Mouse (Mus musculus) heart, embryonic 11.5 days (tissue): Measurements from ENCODE around the gene Mical2. TPM values are rescaled to one million over a fixed set of nuclear protein-coding genes. Genes with fewer than 3 reads are reported as not detected.

ENCODE experiments used
- ATAC-seq: fragments of 200-750 bp; cut with Nextera tagmentation; replicated peaks from 2 replicates; pipeline ENCODE4 v1.8.0; 2017; ENCODE audit warnings: moderate library complexity; ENCODE audit not compliant: insufficient number of reproducible peaks, low FRiP score, low TSS enrichment
- H3K27ac ChIP-seq: fragments of 300-500 bp; sonication (generic); 2 replicates; pipeline ENCODE4 v1.5.1; 2014; ENCODE audit warnings: mild to moderate bottlenecking, low read depth, low read length
- H3K27me3 ChIP-seq: fragments of 300-500 bp; sonication (generic); 2 replicates; pipeline ENCODE4 v1.6.1; 2014; ENCODE audit warnings: mild to moderate bottlenecking, low read length, mixed read lengths; ENCODE audit not compliant: control insufficient read depth, insufficient read depth
- H3K36me3 ChIP-seq: fragments of 300-500 bp; sonication (generic); 2 replicates; pipeline ENCODE4 v1.6.1; 2014; ENCODE audit warnings: mild to moderate bottlenecking, low read length, moderate library complexity, mixed read lengths; ENCODE audit not compliant: control insufficient read depth, insufficient read depth
- H3K4me1 ChIP-seq: fragments of 300-500 bp; sonication (generic); 2 replicates; pipeline ENCODE4 v1.6.1; 2014; ENCODE audit warnings: low read length; ENCODE audit not compliant: control insufficient read depth, insufficient read depth
- H3K4me2 ChIP-seq: fragments of 300-500 bp; sonication (generic); 2 replicates; pipeline ENCODE4 v1.6.1; 2014; ENCODE audit warnings: mild to moderate bottlenecking, moderate library complexity
- H3K4me3 ChIP-seq: fragments of 300-500 bp; sonication (generic); 2 replicates; pipeline ENCODE4 v1.5.1; 2014; ENCODE audit warnings: low read depth, low read length
- H3K9ac ChIP-seq: fragments of 300-500 bp; sonication (generic); 2 replicates; pipeline ENCODE4 v1.6.1; 2014; ENCODE audit warnings: mild to moderate bottlenecking, low read depth, low read length, moderate library complexity
- H3K9me3 ChIP-seq: fragments of 300-500 bp; sonication (generic); replicated peaks from 2 replicates; pipeline ENCODE4 v1.6.1; 2016; ENCODE audit warnings: low read length; ENCODE audit not compliant: control insufficient read depth
- WGBS: fragments of 180-500 bp; shearing (Covaris S2); extraction: QIAGEN DNeasy Blood & Tissue Kit; methylation state at CpG from one replicate; pipeline ENCODE4 v1.1.7; 2014; ENCODE audit not compliant: insufficient replicate concordance; 5-methylcytosine and 5-hydroxymethylcytosine counted together
- polyA plus RNA-seq: library from polyadenylated mRNA; unstranded; fragments of >200 nt; fragmentation: Nextera tagmentation; extraction: Ambion mirVana; gene quantifications from 2 replicates; pipeline ENCODE4 v1.2.1, GENCODE M21; 2014

Mical2 gene
- polyA plus RNA-seq, 1 experiment from 2014 or later: 117 TPM

GRCm38 (mm10) chr7:112298871-112299422 lies 73.3 kb downstream of the Mical2 start:
- peak overlapping the region; percentile 53 for H3K9ac ChIP-seq
- WGBS: 43% methylated on average over 3 of the region's 3 CpGs

GRCm38 (mm10) chr7:112299521-112300096 lies 74.0 kb downstream of the Mical2 start:
- H3K9ac ChIP-seq: peak overlapping the region; percentile 53; the same call in 1 of the 2 replicates
- H3K4me3 ChIP-seq: no peak overlapping the region
- 42% methylated on average over 10 of the region's 10 CpGs for WGBS
- H3K27me3 ChIP-seq: no peaks in the 10 kb centered on the region
- peak; percentile 40 for ATAC-seq
- H3K9me3 ChIP-seq: no peaks in the 10 kb centered on the region
- H3K4me1 ChIP-seq: peaks cover 48% of the 10 kb centered on the region
- no peak overlapping the region for H3K4me2 ChIP-seq
- peaks cover 10% of the 10 kb centered on the region for H3K36me3 ChIP-seq
- peak overlapping the region; percentile 96 for H3K27ac ChIP-seq

More at GRCm38 (mm10) chr7:112298871-112299422, 73.3 kb downstream of the Mical2 start:
- peak overlapping the region; percentile 96 for H3K27ac ChIP-seq
- H3K4me1 ChIP-seq: peaks cover 53% of the 10 kb centered on the region
- H3K4me3 ChIP-seq: no peak overlapping the region
- peaks cover 4% of the 10 kb centered on the region for H3K36me3 ChIP-seq
- H3K27me3 ChIP-seq: no peaks in the 10 kb centered on the region
- H3K4me2 ChIP-seq: no peak overlapping the region
- no peak for ATAC-seq
- no peaks in the 10 kb centered on the region for H3K9me3 ChIP-seq

- Histone ChIP-seq H3K4me1 (peaks cover 48% of the 10 kb centered on the region), H3K27ac (peak overlapping the region; percentile 58; the same call in 1 of the 2 replicates), H3K27me3 (no peaks in the 10 kb centered on the region), H3K4me2 (no peak overlapping the region), H3K4me3 (no peak overlapping the region), H3K9me3 (no peaks in the 10 kb centered on the region), H3K36me3 (peaks cover 11% of the 10 kb centered on the region), H3K9ac (no peak overlapping the region)
- 60% methylated on average over 5 of the region's 5 CpGs for WGBS
- ATAC-seq: no peak
Measured at GRCm38 (mm10) chr7:112300141-112300540, 74.5 kb downstream of the Mical2 start.

GRCm38 (mm10) chr7:112301052-112301451 lies 75.4 kb downstream of the Mical2 start:
- H3K4me2 ChIP-seq: no peak overlapping the region
- peaks cover 11% of the 10 kb centered on the region for H3K36me3 ChIP-seq
- no peak for ATAC-seq
- H3K27ac ChIP-seq: peak overlapping the region; percentile 58; the same call in 1 of the 2 replicates
- peaks cover 47% of the 10 kb centered on the region for H3K4me1 ChIP-seq
- H3K9ac ChIP-seq: no peak overlapping the region
- no peaks in the 10 kb centered on the region for H3K27me3 ChIP-seq
- H3K4me3 ChIP-seq: no peak overlapping the region
- no peaks in the 10 kb centered on the region for H3K9me3 ChIP-seq

- ATAC-seq: no peak
- H3K4me1 ChIP-seq: peaks cover 32% of the 10 kb centered on the region
- WGBS: 83% methylated on average over 8 of the region's 8 CpGs
Measured at GRCm38 (mm10) chr7:112304382-112304781, 78.7 kb downstream of the Mical2 start.

GRCm38 (mm10) chr7:112309289-112310016 lies 83.8 kb downstream of the Mical2 start:
- H3K4me1 ChIP-seq: peaks cover 34% of the 10 kb centered on the region
- H3K9ac ChIP-seq: no peak overlapping the region
- WGBS: 68% methylated on average over 11 of the region's 11 CpGs

More at GRCm38 (mm10) chr7:112304382-112304781, 78.7 kb downstream of the Mical2 start:
- no peaks in the 10 kb centered on the region for H3K9me3 ChIP-seq
- H3K36me3 ChIP-seq: peaks cover 28% of the 10 kb centered on the region
- no peak overlapping the region for H3K4me2 ChIP-seq
- H3K4me3 ChIP-seq: no peak overlapping the region
- no peak overlapping the region for H3K27ac ChIP-seq
- H3K27me3 ChIP-seq: no peaks in the 10 kb centered on the region
- no peak overlapping the region for H3K9ac ChIP-seq

GRCm38 (mm10) chr7:112310017-112310360 lies 84.3 kb downstream of the Mical2 start:
- no peaks in the 10 kb centered on the region for H3K27me3 ChIP-seq
- H3K4me2 ChIP-seq: no peak overlapping the region
- H3K4me1 ChIP-seq: peaks cover 34% of the 10 kb centered on the region
- peaks cover 46% of the 10 kb centered on the region for H3K36me3 ChIP-seq
- no peaks in the 10 kb centered on the region for H3K9me3 ChIP-seq
- ATAC-seq: no peak
- WGBS: 84% methylated on average over 4 of the region's 4 CpGs
- H3K4me3 ChIP-seq: no peak overlapping the region
- no peak overlapping the region for H3K27ac ChIP-seq
- H3K9ac ChIP-seq: no peak overlapping the region

More at GRCm38 (mm10) chr7:112309289-112310016, 83.8 kb downstream of the Mical2 start:
- Histone ChIP-seq H3K27me3 (no peaks in the 10 kb centered on the region), H3K27ac (0 out of 2 replicates have a peak overlapping the region, but pooled peaks have one; percentile 35), H3K4me2 (no peak overlapping the region), H3K9me3 (no peaks in the 10 kb centered on the region), H3K4me3 (no peak overlapping the region), H3K36me3 (peaks cover 43% of the 10 kb centered on the region)
- ATAC-seq: no peak

- Histone ChIP-seq H3K9ac (no peak overlapping the region), H3K27ac (no peak overlapping the region; the same call in 1 of the 2 replicates), H3K4me1 (peaks cover 40% of the 10 kb centered on the region), H3K9me3 (no peaks in the 10 kb centered on the region), H3K4me3 (no peak overlapping the region), H3K27me3 (no peaks in the 10 kb centered on the region), H3K36me3 (peaks cover 46% of the 10 kb centered on the region), H3K4me2 (no peak overlapping the region)
- ATAC-seq: no peak
- WGBS: 63% methylated on average over 5 of the region's 5 CpGs
Measured at GRCm38 (mm10) chr7:112313211-112313610, 87.6 kb downstream of the Mical2 start.
